Mouse (Mus musculus): ENCODE results near the gene Tmco4. TPM values are rescaled to one million over a fixed set of nuclear protein-coding genes. Genes with fewer than 3 reads are reported as not detected.

Gene Tmco4
- polyA plus RNA-seq, 1 experiment from 2014 or later: 11.4 TPM

GRCm38 (mm10) chr4:139018388-139018787, 45.7 kb downstream of the Tmco4 start:
- DNase-seq (ENCODE audit: low spot score): no peak

- no peak for DNase-seq (ENCODE audit: low spot score)
Measured at GRCm38 (mm10) chr4:139018976-139019375, 46.3 kb downstream of the Tmco4 start.

GRCm38 (mm10) chr4:139019413-139019812, 46.7 kb downstream of the Tmco4 start:
- DNase-seq (ENCODE audit: low spot score): no peak

GRCm38 (mm10) chr4:139020385-139020784, 47.7 kb downstream of the Tmco4 start:
- no peak for DNase-seq (ENCODE audit: low spot score)

GRCm38 (mm10) chr4:139024379-139024778, 51.7 kb downstream of the Tmco4 start:
- DNase-seq (ENCODE audit: low spot score): no peak

- no peak for DNase-seq (ENCODE audit: low spot score)
Measured at GRCm38 (mm10) chr4:139030675-139031074, 58.0 kb downstream of the Tmco4 start.

GRCm38 (mm10) chr4:139032521-139032920, 59.8 kb downstream of the Tmco4 start:
- DNase-seq (ENCODE audit: low spot score): no peak

GRCm38 (mm10) chr4:139033263-139034009, 60.7 kb downstream of the Tmco4 start:
- DNase-seq (ENCODE audit: low spot score): no peak

GRCm38 (mm10) chr4:139034010-139034367, 61.3 kb downstream of the Tmco4 start:
- DNase-seq (ENCODE audit: low spot score): no peak

- DNase-seq (ENCODE audit: low spot score): no peak
Measured at GRCm38 (mm10) chr4:139034540-139034939, 61.9 kb downstream of the Tmco4 start.

GRCm38 (mm10) chr4:139034942-139035341, 62.3 kb downstream of the Tmco4 start:
- DNase-seq (ENCODE audit: low spot score): no peak

- DNase-seq (ENCODE audit: low spot score): no peak
Measured at GRCm38 (mm10) chr4:139035799-139036198, 63.1 kb downstream of the Tmco4 start.

GRCm38 (mm10) chr4:139037795-139038607, 65.3 kb downstream of the Tmco4 start:
- no peak for DNase-seq (ENCODE audit: low spot score)

- DNase-seq (ENCODE audit: low spot score): no peak
Measured at GRCm38 (mm10) chr4:139040084-139040839, 67.6 kb downstream of the Tmco4 start.

GRCm38 (mm10) chr4:139042611-139043010, 69.9 kb downstream of the Tmco4 start:
- no peak for DNase-seq (ENCODE audit: low spot score)

GRCm38 (mm10) chr4:139043600-139043999, 70.9 kb downstream of the Tmco4 start:
- DNase-seq (ENCODE audit: low spot score): no peak

- no peak for DNase-seq (ENCODE audit: low spot score)
Measured at GRCm38 (mm10) chr4:139044566-139044965, 71.9 kb downstream of the Tmco4 start.

- DNase-seq (ENCODE audit: low spot score): no peak
Measured at GRCm38 (mm10) chr4:139046354-139046753, 73.7 kb downstream of the Tmco4 start.

GRCm38 (mm10) chr4:139048518-139048917, 75.8 kb downstream of the Tmco4 start:
- no peak for DNase-seq (ENCODE audit: low spot score)

GRCm38 (mm10) chr4:139052796-139053195, 80.1 kb downstream of the Tmco4 start:
- no peak for DNase-seq (ENCODE audit: low spot score)

GRCm38 (mm10) chr4:139053391-139053790, 80.7 kb downstream of the Tmco4 start:
- DNase-seq (ENCODE audit: low spot score): no peak

Measured in thymus, postnatal 0 days (tissue).